Mouse (Mus musculus) forebrain, embryonic 11.5 days (tissue): ENCODE measurements at regions not wholly inside any gene's neighbourhood (a gene's known extent, or its start where the extent isn't known, plus 50 kb on each side); places are given as distances from the start of the nearest gene placed in this dataset.

Experiments used
- ATAC-seq: fragments of 200-750 bp; cut with Nextera tagmentation; replicated peaks from 2 replicates; pipeline ENCODE4 v1.8.0; 2017; ENCODE audit warnings: moderate TSS enrichment; ENCODE audit not compliant: low FRiP score
- DNase-seq: peaks from one replicate; pipeline ENCODE4 v3.0.0-alpha.2; 2017; ENCODE audit warnings: low spot score
- H3K27ac ChIP-seq: fragments of 300-500 bp; sonication (generic); 2 replicates; pipeline ENCODE4 v1.5.1; 2014; ENCODE audit warnings: low read depth, low read length
- H3K27me3 ChIP-seq: fragments of 300-500 bp; sonication (generic); 2 replicates; pipeline ENCODE4 v1.6.1; 2014; ENCODE audit warnings: mild to moderate bottlenecking, low read length, mixed read lengths; ENCODE audit not compliant: control insufficient read depth, insufficient read depth
- H3K36me3 ChIP-seq: fragments of 300-500 bp; sonication (generic); 2 replicates; pipeline ENCODE4 v1.6.1; 2014; ENCODE audit warnings: mild to moderate bottlenecking, low read length, moderate library complexity, mixed read lengths; ENCODE audit not compliant: control insufficient read depth, insufficient read depth
- H3K4me1 ChIP-seq: fragments of 300-500 bp; sonication (generic); replicated peaks from 2 replicates; pipeline ENCODE4 v1.6.1; 2014; ENCODE audit warnings: low read length, mixed read lengths; ENCODE audit not compliant: control insufficient read depth, insufficient read depth
- H3K4me2 ChIP-seq: fragments of 300-500 bp; sonication (generic); 2 replicates; pipeline ENCODE4 v1.6.1; 2014; ENCODE audit warnings: low read depth, mild to moderate bottlenecking, low read length, moderate library complexity, mixed read lengths; ENCODE audit not compliant: severe bottlenecking
- H3K4me3 ChIP-seq: fragments of 300-500 bp; sonication (generic); 2 replicates; pipeline ENCODE4 v1.5.1; 2014; ENCODE audit warnings: low read depth, low read length
- H3K9ac ChIP-seq: fragments of 300-500 bp; sonication (generic); 2 replicates; pipeline ENCODE4 v1.6.1; 2014; ENCODE audit warnings: low read length
- H3K9me3 ChIP-seq: fragments of 300-500 bp; sonication (generic); 2 replicates; pipeline ENCODE4 v1.6.1; 2016; ENCODE audit warnings: low read length, mixed read lengths; ENCODE audit not compliant: control insufficient read depth
- WGBS: fragments of 180-500 bp; shearing (Covaris S2); extraction: QIAGEN DNeasy Blood & Tissue Kit; methylation state at CpG from one replicate; pipeline ENCODE4 v1.1.7; 2014; 5-methylcytosine and 5-hydroxymethylcytosine counted together

DNA sequence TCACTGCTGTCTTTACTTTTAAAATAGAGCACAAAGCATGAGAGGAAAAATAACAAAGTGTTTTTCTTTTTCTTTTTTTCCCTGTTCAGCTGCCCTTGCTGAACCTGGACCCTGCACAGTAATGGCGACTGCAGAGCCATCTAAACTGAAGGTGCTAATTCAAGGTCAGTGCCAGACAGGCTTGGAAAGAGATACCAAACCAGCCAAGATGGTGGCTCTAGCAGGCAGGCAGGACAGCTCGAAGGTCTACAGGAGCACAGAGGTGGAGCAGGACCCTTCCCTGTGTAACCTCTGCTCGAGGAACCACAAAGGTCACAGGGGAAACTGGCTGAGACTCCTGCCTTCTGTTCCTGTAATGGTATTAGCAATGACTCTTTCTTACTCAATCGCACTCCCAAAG is 326.7 kb downstream of the Gm45692 start:
- Histone ChIP-seq H3K27me3 (no peaks in the 10 kb centered on the region), H3K9me3 (no peaks in the 10 kb centered on the region), H3K9ac (no peak overlapping the region), H3K4me2 (no peak overlapping the region), H3K36me3 (no peaks in the 10 kb centered on the region), H3K27ac (no peak overlapping the region), H3K4me1 (no peaks in the 10 kb centered on the region), H3K4me3 (no peak overlapping the region)
- no peak for ATAC-seq
- WGBS: 88% methylated on average over 4 of the region's 4 CpGs
- DNase-seq: peak; percentile 30

DNA sequence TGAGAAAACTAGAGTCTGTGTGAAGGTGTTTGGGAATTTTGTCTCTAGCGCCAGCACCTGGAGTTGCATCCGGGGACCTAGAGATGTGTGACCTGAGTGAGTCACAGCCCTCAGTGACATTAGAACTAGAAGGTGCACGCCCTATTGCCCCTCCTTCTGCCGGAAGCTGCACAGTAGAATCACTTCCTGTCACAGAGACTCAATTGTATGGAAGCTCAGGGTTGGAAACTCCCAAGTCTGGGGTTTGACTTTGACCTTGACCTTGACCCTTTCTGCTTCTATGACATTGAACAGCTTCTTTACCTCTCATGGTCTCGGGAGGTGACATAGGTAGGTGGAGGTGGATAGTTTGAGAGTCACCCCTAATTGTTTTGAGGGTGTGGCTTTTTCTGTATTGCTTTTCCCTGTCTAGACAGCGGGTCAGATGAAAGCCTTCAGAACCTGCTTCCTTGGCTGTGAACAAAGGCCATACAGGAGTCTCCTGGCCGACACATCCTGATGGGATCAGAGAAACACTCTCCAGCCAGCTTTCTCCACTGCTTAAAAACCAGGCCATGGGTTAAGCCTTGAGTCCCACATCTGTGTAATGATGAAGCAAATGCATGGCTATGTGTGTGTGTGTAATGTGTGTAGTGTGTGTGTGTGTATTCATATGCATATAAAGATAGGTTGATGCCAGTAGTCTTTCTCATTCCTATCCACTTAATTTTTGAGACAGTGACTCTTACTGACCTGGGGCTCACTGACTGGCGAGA is 328.7 kb downstream of the Gm45692 start:
- H3K36me3 ChIP-seq: no peaks in the 10 kb centered on the region
- H3K9ac ChIP-seq: no peak overlapping the region
- H3K9me3 ChIP-seq: no peaks in the 10 kb centered on the region
- H3K4me2 ChIP-seq: no peak overlapping the region
- DNase-seq (peak; percentile 16), ATAC-seq (no peak)
- WGBS: 86% methylated on average over 8 of the region's 8 CpGs
- H3K4me3 ChIP-seq: no peak overlapping the region
- no peaks in the 10 kb centered on the region for H3K4me1 ChIP-seq
- H3K27ac ChIP-seq: no peak overlapping the region
- no peaks in the 10 kb centered on the region for H3K27me3 ChIP-seq

DNA sequence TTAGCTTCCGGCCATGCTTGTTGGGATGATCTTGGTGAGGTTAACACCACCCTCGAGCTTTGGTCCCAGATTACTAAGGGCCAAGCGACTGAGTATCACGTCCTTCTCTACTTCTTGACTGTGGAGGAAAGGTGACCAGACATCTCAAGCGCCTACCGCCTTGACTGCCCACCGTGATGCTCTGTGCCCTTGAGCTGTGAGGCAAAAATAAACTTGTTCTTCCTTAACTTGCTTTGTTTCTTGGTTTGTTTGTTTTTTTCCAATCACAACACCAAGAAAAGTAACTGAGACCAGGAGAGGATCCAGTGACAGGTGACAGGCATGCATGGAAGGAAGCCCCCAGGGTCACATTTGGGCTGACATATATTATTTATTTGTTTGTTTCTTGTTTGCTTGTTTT is 330.0 kb downstream of the Gm45692 start:
- no peak for ATAC-seq
- Histone ChIP-seq H3K36me3 (no peaks in the 10 kb centered on the region), H3K27ac (no peak overlapping the region), H3K4me1 (no peaks in the 10 kb centered on the region), H3K9ac (no peak overlapping the region), H3K27me3 (no peaks in the 10 kb centered on the region), H3K4me2 (no peak overlapping the region), H3K9me3 (no peaks in the 10 kb centered on the region), H3K4me3 (no peak overlapping the region)
- DNase-seq: peak; percentile 17
- 92% methylated on average over 7 of the region's 7 CpGs for WGBS

DNA sequence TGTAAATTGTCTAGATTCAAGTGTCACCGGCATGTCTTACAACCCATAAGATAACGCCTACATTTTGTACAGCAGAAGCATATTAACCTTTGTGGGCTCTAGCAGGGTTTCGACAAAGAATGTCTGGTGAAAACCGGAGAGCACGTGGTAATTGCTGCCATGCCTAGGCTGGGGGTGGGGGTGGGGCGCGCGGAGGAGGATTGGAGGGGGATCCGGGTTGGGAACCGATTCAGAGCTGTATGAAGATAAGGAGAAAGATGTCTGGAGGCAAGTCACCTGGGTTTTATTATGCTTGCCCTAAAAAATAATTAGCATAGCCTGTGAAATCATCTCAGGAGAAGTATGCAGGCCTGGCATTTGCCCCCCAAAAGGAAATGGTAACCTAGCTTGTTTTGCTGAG is 331.2 kb downstream of the Gm45692 start:
- Histone ChIP-seq H3K9ac (no peak overlapping the region), H3K4me1 (no peaks in the 10 kb centered on the region), H3K4me3 (no peak overlapping the region), H3K27ac (no peak overlapping the region), H3K9me3 (no peaks in the 10 kb centered on the region), H3K36me3 (no peaks in the 10 kb centered on the region), H3K4me2 (no peak overlapping the region), H3K27me3 (no peaks in the 10 kb centered on the region)
- no peak for ATAC-seq
- 64% methylated on average over 10 of the region's 10 CpGs for WGBS
- DNase-seq: peak; percentile 50

DNA sequence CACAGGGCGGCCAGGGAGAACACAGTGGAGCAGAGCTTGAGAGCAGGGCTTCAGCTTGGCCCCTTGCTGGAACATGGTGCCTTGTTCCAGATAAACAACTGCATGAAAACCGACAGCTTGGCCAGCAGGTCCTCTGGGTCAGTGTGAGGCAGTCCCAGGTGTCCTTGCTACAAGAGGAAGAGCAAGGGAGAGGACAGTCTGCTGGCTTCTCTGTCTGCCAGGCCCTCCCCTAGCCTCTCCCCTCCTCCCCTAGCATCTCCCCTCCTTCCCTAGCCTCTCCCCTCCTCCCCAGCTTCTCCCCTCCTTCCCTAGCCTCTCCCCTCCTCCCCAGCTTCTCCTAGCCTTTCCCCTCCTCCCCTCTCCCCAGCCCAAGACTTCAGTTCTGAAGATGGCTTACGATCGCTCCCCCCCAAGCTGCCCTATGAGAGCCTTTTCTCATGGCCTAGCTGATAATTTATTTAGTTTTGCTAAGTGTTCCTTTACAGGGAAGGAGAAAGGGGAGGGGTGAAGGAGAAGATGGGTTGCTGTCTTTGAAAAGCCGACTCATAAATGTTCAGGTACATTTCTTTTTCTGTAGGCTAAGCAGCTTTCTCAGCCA is 333.7 kb downstream of the Gm45692 start:
- Histone ChIP-seq H3K4me3 (no peak overlapping the region), H3K27ac (no peak overlapping the region), H3K4me2 (no peak overlapping the region), H3K9me3 (no peaks in the 10 kb centered on the region), H3K36me3 (no peaks in the 10 kb centered on the region), H3K9ac (no peak overlapping the region), H3K4me1 (no peaks in the 10 kb centered on the region), H3K27me3 (no peaks in the 10 kb centered on the region)
- DNase-seq (no peak), ATAC-seq (no peak)
- WGBS: 69% methylated on average over 5 of the region's 5 CpGs

DNA sequence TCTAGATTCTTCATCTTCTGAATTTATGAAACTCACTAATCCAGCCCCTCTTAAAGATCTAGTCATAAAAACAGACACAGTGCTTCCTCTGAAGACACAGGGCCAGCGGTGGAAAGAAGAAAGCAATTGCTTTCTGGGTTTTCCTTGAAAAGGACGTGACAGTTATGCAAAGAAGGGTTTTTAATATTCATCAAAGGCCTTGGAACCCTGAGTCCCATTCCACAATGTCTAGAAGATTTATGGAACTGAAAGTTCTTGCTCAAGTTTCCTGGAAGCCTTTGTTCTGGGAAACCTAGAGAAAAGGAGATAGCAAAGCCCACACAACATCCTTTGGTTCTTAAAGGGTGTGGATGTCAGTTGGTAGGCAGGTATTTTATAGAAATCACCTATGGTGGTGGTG is 346.0 kb downstream of the Gm45692 start:
- H3K27ac ChIP-seq: no peak overlapping the region
- H3K27me3 ChIP-seq: peaks cover 31% of the 10 kb centered on the region
- ATAC-seq: no peak
- H3K36me3 ChIP-seq: no peaks in the 10 kb centered on the region
- H3K4me1 ChIP-seq: no peaks in the 10 kb centered on the region; the same call in 1 of the 2 replicates
- no peaks in the 10 kb centered on the region for H3K9me3 ChIP-seq
- DNase-seq: no peak
- no peak overlapping the region for H3K9ac ChIP-seq
- no peak overlapping the region for H3K4me2 ChIP-seq
- no peak overlapping the region for H3K4me3 ChIP-seq
- WGBS: 79% methylated on average over 2 of the region's 2 CpGs

DNA sequence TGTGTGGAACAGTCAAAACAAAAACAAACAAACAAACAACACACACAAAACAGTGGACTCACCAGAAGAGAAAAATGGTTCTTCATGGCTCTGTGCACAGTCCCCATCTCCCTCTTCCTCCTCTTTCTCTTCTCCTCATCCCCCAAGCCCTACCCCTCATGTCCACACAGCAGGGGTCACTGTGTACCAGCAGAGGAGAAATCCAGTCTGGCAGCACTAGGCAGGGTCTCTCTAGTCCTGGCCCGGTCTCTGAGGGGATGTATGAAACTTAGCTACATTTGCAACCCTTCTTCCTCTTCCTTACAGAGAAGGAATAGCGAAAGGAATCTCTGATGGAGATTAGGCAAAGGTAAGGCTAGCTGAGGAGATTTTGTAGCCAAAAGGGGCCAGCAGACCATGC is 349.1 kb downstream of the Gm45692 start:
- Histone ChIP-seq H3K4me3 (no peak overlapping the region), H3K9ac (no peak overlapping the region), H3K36me3 (no peaks in the 10 kb centered on the region), H3K27me3 (peaks cover 48% of the 10 kb centered on the region), H3K9me3 (no peaks in the 10 kb centered on the region), H3K27ac (no peak overlapping the region), H3K4me1 (peaks cover 5% of the 10 kb centered on the region; the same call in 1 of the 2 replicates), H3K4me2 (no peak overlapping the region)
- ATAC-seq (no peak), DNase-seq (no peak)
- 87% methylated on average over 2 of the region's 2 CpGs for WGBS

DNA sequence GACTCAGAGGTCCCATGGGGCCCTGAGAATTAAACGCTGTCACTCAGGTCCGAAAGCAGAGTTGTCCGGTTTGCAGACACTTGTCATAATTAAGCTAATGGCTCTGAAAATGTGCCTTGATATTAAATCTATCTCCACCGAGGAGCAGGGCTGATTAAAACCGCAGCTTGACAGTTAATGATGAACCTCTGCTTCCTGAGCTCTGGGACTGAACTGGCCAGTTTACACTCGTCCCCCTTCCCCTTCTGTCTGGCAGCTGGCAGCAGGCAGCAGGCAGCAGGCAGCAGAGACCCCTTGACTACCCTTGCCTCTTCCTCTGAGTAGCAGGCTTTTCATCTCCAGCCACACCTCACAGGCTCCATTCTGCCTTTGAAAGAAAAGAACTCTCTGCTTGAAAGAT is 350.4 kb downstream of the Gm45692 start:
- H3K4me3 ChIP-seq: no peak overlapping the region
- no peaks in the 10 kb centered on the region for H3K36me3 ChIP-seq
- H3K9ac ChIP-seq: no peak overlapping the region
- ATAC-seq (no peak), DNase-seq (no peak)
- H3K4me1 ChIP-seq: peaks cover 5% of the 10 kb centered on the region; the same call in 1 of the 2 replicates
- 63% methylated on average over 6 of the region's 6 CpGs for WGBS
- no peaks in the 10 kb centered on the region for H3K9me3 ChIP-seq
- H3K27ac ChIP-seq: no peak overlapping the region
- peaks cover 57% of the 10 kb centered on the region for H3K27me3 ChIP-seq
- H3K4me2 ChIP-seq: no peak overlapping the region
